Mouse (Mus musculus) stomach, postnatal 0 days (tissue): ENCODE measurements at regions not wholly inside any gene's neighbourhood (a gene's known extent, or its start where the extent isn't known, plus 50 kb on each side); places are given as distances from the start of the nearest gene placed in this dataset.

Experiments
- CTCF ChIP-seq: IDR thresholded peaks from 2 replicates; pipeline ENCODE4 v1.5.1; 2016; ENCODE audit warnings: antibody characterized with exemption, low read depth, mild to moderate bottlenecking, moderate library complexity
- EP300 ChIP-seq: optimal IDR thresholded peaks from 2 replicates; pipeline ENCODE3; 2016; ENCODE audit warnings: antibody characterized with exemption

DNA sequence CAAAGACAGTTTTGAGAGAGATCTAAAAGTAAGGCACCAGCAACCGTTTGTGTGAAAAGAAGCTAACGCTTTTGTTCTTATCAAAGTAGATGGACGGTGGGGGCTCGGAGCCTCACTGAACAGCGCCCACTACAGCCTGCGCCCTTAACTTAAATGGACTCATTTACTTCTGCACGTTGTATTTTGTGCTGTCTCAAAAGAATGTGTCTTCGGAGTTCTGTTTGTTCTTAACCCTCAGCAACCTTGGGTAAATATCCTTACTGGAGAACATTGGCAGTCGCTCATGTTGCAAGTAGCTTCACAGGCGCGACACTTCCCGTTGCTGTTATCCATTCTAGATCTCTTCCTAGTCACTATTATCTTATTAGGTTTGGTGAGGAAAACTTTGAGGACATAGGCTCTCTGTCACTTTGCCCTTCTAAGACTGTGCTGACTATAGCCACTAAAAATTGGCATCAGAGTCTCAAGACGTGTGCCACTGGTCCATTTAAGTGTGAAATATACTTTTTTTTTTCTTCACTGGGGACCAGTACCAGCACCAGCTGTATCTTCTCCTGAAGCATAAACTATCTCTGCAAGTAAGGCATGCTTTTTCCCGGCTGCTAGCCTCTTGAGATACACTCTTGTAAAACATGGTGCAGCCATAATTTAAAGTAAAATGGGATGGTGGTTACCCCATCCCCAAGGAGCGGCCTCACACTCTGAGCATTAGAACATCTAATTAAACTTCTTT, 507.0 kb upstream of the Kif2a start:
- peak; percentile 49 for TF ChIP-seq CTCF
- TF ChIP-seq EP300 = no peak
